Mouse (Mus musculus) urinary bladder, adult 18-20 months (tissue): ENCODE data around the gene Scd4.

Experiments
- DNase-seq, 2 experiments: peaks; one replicate each; pipeline ENCODE4 v3.0.0; 2022; ENCODE audit warnings: low spot score in 2 of 2, mixed read lengths in 2 of 2

Gene Scd4

DNA sequence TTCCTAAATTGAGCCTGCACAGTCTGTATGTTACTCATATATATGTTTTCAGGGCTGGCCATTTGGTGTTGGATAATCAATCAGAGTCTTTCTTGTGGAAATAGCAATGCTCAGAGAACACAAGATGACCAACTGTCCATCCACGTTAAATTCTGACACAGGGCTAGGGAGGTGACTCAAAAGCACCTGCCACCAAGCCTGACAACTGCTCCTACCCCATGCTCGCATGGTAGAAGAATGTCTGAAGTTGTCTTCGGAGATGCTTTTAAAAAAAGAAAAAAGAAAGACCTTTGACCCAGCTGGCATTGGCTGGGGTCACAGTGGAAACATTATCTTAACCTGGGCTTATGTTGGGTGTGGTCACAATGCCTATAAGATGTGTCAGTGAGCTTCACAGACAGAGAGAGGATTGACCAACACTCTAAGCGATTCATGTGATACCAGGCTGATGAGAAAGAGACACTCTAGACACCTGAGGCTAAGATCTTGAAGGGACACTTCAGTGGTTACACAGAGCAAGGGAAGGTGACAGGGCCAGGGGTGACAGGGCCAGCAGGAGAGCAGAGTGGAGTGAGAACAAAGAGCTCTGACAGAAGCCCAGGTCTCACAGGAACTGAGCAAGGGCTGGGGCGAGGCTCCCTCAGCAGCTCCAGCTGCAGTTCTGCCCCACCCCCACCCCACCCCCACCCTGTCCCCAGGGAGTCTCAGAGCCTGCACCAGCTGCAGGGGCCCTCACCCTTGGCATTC, 44.9 kb downstream of the Scd4 start:
- DNase-seq = no peak

- DNase-seq = no peak
These were observed 46.2 kb downstream of the Scd4 start for GRCm38 (mm10) chr19:44379090-44379489.

- no peak for DNase-seq
These were observed 47.2 kb downstream of the Scd4 start for GRCm38 (mm10) chr19:44380065-44380464.

GRCm38 (mm10) chr19:44382682-44383321, 49.9 kb downstream of the Scd4 start:
- DNase-seq = no peak

- DNase-seq = no peak
These were observed 53.1 kb downstream of the Scd4 start for GRCm38 (mm10) chr19:44385887-44386498.

DNA sequence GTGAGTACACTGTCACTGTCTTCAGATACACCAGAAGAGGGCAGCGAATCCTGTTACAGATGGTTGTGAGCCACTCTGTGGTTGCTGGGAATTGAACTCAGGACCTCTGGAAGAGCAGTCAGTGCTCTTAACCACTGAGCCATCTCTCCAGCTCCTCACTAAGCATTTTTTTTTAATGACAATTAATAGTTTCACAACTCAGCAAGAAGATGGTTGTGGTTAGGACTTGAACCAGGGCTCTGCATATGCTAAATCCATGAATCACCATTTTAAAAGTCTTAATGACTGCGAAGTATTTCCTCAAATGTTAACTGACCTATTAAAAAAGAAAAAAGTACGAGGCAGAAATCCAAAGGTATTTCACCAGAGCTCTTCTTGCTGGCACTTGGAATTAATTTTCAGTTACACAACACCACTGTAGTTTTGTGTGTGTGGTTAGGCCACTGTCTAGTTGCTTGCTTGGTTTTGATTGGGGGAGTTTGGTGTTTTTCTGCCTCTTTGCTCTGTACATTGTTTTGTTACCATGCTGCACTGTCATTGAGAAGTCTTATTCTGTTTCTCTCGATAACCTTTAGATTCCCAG, 54.3 kb downstream of the Scd4 start:
- DNase-seq = no peak

GRCm38 (mm10) chr19:44387746-44388474, 55.0 kb downstream of the Scd4 start:
- DNase-seq = peak in 1 of 2 experiments; percentile 23

DNA sequence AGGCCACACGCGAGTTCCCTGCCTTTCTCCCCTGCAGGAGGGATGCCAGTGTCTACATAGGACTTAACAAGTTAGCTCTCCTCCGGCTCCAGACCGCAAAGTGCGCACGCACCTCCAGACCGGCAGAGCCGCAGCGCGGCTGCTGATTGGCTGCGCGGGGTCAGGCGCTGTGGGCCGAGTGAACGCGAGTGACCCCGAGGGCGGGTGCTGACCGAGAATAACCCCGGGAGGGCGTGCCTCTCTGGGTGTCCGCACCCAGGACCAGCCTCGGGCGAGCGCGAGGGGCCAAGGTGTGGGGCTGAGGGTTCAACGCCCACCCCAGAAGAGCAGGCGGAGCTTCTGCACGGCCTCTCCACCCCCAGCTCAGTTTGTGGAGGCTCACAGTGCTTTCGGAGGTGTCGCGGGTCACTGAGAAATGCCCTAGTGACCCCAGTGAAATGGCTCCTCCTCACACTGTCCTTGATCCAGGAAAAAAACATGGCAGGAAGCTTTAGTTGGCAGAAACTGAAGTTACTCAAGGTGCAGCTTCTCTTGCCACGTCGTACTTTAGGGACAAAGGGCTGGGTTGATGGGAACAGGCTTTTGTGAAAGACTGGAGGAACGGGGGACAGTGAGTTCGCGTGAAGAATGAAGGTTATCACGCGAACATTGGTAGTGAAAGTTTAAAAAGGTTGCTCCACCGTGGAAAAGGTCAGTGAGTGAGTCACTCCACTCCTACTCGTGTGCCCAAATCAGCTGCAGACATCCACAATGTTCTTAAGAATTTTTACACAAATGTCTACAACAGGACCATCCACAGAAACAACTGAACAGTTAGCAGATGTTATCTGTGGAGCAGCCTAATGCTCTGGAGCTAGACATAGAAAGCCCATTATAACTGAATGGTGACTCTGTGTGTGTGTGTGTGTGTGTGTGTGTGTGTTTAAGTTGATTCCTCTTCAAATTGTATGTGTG, 55.9 kb downstream of the Scd4 start:
- peak; percentile 94 for DNase-seq

- DNase-seq = no peak
These were observed 56.6 kb downstream of the Scd4 start for GRCm38 (mm10) chr19:44389507-44389906.

- DNase-seq = no peak
These were observed 59.0 kb downstream of the Scd4 start for GRCm38 (mm10) chr19:44391856-44392255.

GRCm38 (mm10) chr19:44392339-44393009, 59.6 kb downstream of the Scd4 start:
- DNase-seq = no peak

DNA sequence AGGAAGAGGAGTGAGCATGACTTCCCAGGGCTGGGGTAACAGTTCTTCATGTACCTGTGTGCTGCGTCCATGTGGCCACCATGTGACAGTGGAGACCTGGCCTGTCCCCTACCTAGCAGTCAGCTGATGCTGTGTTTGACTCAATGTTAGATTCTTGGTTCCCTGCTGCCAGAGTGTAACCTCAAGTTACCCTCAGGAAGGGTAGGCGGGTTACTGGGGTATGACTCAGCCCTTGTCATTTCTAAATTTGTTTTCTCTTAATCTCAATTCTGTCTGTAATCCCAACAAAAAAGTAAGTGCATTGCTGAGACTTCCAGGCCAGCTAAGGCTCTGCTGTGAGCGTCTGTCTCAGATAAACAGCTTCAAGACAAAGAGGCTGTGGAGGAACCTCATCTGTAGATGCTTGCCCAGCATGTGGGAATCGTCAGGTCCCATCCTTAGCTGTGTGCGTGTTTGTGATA, 61.1 kb downstream of the Scd4 start:
- DNase-seq = peak in 1 of 2 experiments; percentile 24

GRCm38 (mm10) chr19:44394972-44395371, 62.1 kb downstream of the Scd4 start:
- no peak for DNase-seq
